Mouse (Mus musculus) stomach, postnatal 0 days (tissue): Measurements from ENCODE around the gene Mettl21e.
"Not testable (repeated sequence)": the region's sequence is repeated elsewhere in the genome, so short reads cannot be mapped to it uniquely, and the experiment has no call there.

ENCODE experiments used
- CTCF ChIP-seq: IDR thresholded peaks from 2 replicates; pipeline ENCODE4 v1.5.1; 2016; ENCODE audit warnings: antibody characterized with exemption, low read depth, mild to moderate bottlenecking, moderate library complexity
- EP300 ChIP-seq: optimal IDR thresholded peaks from 2 replicates; pipeline ENCODE3; 2016; ENCODE audit warnings: antibody characterized with exemption

DNA sequence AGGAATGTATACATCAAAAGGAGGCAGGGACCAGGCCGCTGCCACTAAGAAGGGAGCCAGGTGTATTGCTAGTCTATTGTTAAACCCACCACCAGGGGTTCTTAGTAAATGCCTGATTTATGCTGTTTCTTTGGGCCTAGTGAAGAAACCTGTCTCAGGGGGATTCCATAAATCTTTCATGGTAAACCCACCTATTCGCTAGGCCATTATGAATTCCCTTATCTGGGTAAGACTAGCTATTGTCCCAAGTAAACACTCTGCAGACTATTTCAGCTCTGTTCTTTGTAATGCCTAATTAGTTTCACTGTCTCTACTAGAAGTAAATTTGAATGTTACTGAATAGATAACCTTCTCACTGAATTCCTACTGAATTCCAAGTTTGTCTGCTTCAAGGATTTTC lies 15.8 kb upstream of the Mettl21e start:
- not testable (repeated sequence) for TF ChIP-seq CTCF, EP300
